21 mouse cellular contexts compared by ENCODE assay signal in the genomic region with DNA sequence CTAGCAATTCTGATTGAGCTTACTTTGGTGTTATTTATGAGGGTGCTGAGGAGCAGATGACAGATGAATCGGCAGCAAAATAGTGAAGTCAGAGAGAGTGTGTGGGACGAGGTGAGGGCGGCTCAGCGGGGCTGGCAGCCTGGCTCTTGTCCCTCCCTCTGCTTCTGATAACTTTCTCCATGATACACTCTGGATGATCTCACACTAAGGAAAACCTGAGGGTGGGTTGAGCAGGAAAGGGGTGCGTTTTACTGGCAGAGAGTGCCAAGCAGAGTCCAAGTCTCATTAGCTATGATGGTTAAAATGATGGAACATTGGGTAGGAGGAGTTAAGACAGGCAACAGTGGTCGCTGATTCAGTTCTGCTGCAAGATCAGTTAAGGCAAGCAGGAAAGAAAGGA.
A peak's percentile ranks its signal among the peaks of the same experiment; 100 is the strongest.
DNase-seq lines count a peak whose midpoint lies in the region; ATAC-seq lines count a peak whose summit lies in the region.
"Had no signal": no experiment of that assay in that cellular context is flagged by ENCODE, and none has a peak within 500 bp of the region (broad histone marks: within the 10 kb centered on the region; RNA-seq: fewer than 3 reads in every experiment).

No protein-coding gene starts in this region.

- no peak overlapping the region for H3K4me2 ChIP-seq in forebrain, embryonic 14.5 days (ENCODE audit: low read length)
- H3K4me2 ChIP-seq: heart, embryonic 15.5 days; hindbrain, embryonic 13.5 days; limb, embryonic 13.5 days; midbrain, embryonic 11.5 days had no signal

- 50% methylated on average over 6 of the region's 6 CpGs for WGBS in heart, embryonic 10.5 days
- 84% methylated on average over 6 of the region's 6 CpGs for WGBS in forebrain, embryonic 14.5 days

- peak; percentile 69 for DNase-seq in heart, adult 11 months
- DNase-seq in heart, embryonic 10.5 days (ENCODE audit: low spot score) = no peak
- peak; percentile 9 for DNase-seq in lung, postnatal 10 days
- no peak for DNase-seq in lung, postnatal 36 days
- DNase-seq in layer of hippocampus, postnatal 14 days (ENCODE audit: low spot score in 2 of 2) = peak; percentile 45 to 72
- peak; percentile 71 for DNase-seq in right cerebral cortex, postnatal 25 days
- no peak for DNase-seq in forebrain, embryonic 14.5 days (ENCODE audit: low spot score)
- DNase-seq in spleen, postnatal 4 days (ENCODE audit: low spot score in 2 of 2) = no peak
- DNase-seq: cerebellum, adult 18-20 months; kidney, adult 18-20 months; kidney, postnatal 36 days; liver, postnatal 0 days; spleen, adult 18-20 months had no signal

- no peak overlapping the region for H3K4me3 ChIP-seq in heart, embryonic 10.5 days
- H3K4me3 ChIP-seq in forebrain, embryonic 14.5 days (ENCODE audit: low read depth, low read length) = no peak overlapping the region
- H3K4me3 ChIP-seq: erythroblast, embryonic 14.5 days; heart, embryonic 15.5 days; hindbrain, embryonic 13.5 days; limb, embryonic 13.5 days; myocyte had no signal

- H3K9ac ChIP-seq in forebrain, embryonic 14.5 days (ENCODE audit: low read length) = no peak overlapping the region
- H3K9ac ChIP-seq: heart, embryonic 15.5 days; hindbrain, embryonic 13.5 days; limb, embryonic 13.5 days; liver, postnatal 0 days had no signal

- H3K27ac ChIP-seq in heart, embryonic 10.5 days = no peak overlapping the region
- H3K27ac ChIP-seq in forebrain, embryonic 14.5 days (ENCODE audit: low read depth, low read length) = no peak overlapping the region
- H3K27ac ChIP-seq: heart, embryonic 15.5 days; hindbrain, embryonic 13.5 days; limb, embryonic 13.5 days; stomach, postnatal 0 days had no signal

- no peaks in the 10 kb centered on the region for H3K27me3 ChIP-seq in heart, embryonic 10.5 days (ENCODE audit: insufficient read depth, poor library complexity, severe bottlenecking)
- H3K27me3 ChIP-seq in forebrain, embryonic 14.5 days (replicated peaks; ENCODE audit: control insufficient read depth, insufficient read depth, low read length) = no peaks in the 10 kb centered on the region
- H3K27me3 ChIP-seq: heart, embryonic 15.5 days; hindbrain, embryonic 13.5 days; limb, embryonic 13.5 days; Patski had no signal

- no peak for ATAC-seq in forebrain, embryonic 14.5 days
- ATAC-seq: liver, postnatal 0 days; Patski had no signal

- no peaks in the 10 kb centered on the region for H3K9me3 ChIP-seq in heart, embryonic 10.5 days
- no peaks in the 10 kb centered on the region for H3K9me3 ChIP-seq in forebrain, embryonic 14.5 days (replicated peaks; ENCODE audit: control insufficient read depth, low read length)
- H3K9me3 ChIP-seq: heart, embryonic 15.5 days; hindbrain, embryonic 13.5 days had no signal

- H3K4me1 ChIP-seq in heart, embryonic 10.5 days = peaks cover 6% of the 10 kb centered on the region; the same call in 1 of the 2 replicates
- no peaks in the 10 kb centered on the region for H3K4me1 ChIP-seq in forebrain, embryonic 14.5 days (ENCODE audit: control insufficient read depth, insufficient read depth, low read length)
- H3K4me1 ChIP-seq: heart, embryonic 15.5 days; hindbrain, embryonic 13.5 days had no signal

- H3K36me3 ChIP-seq in heart, embryonic 10.5 days = no peaks in the 10 kb centered on the region
- H3K36me3 ChIP-seq in forebrain, embryonic 14.5 days (ENCODE audit: control insufficient read depth, insufficient read depth, low read length) = no peaks in the 10 kb centered on the region
- H3K36me3 ChIP-seq: heart, embryonic 15.5 days; hindbrain, embryonic 13.5 days; limb, embryonic 13.5 days had no signal

Comparison
In these comparisons a context has a peak if more than half of its experiments do, and no peak if none do; other contexts are left out.
1. DNase-seq: peak in heart, adult 11 months (single experiment), lung, postnatal 10 days (single experiment), layer of hippocampus, postnatal 14 days (2 of 2) and right cerebral cortex, postnatal 25 days (single experiment); none in heart, embryonic 10.5 days (single experiment), lung, postnatal 36 days (single experiment), forebrain, embryonic 14.5 days (single experiment) and spleen, postnatal 4 days (0 of 2).